Mouse (Mus musculus) neural tube, embryonic 11.5 days (tissue): Measurements from ENCODE around the gene Olfr155. TPM values are rescaled to one million over a fixed set of nuclear protein-coding genes. Genes with fewer than 3 reads are reported as not detected.

Experiments used
- ATAC-seq: fragments of 200-750 bp; cut with Nextera tagmentation; 2 replicates; pipeline ENCODE4 v1.8.0; 2017; ENCODE audit warnings: moderate number of reproducible peaks, mild to moderate bottlenecking, moderate TSS enrichment, moderate library complexity; ENCODE audit not compliant: insufficient read depth, low FRiP score, low TSS enrichment
- DNase-seq: peaks from one replicate; pipeline ENCODE4 v3.0.0-alpha.2; 2015; ENCODE audit warnings: low spot score
- H3K27ac ChIP-seq: fragments of 300-500 bp; sonication (generic); 2 replicates; pipeline ENCODE4 v1.5.1; 2014; ENCODE audit warnings: low read depth, mild to moderate bottlenecking, low read length
- H3K27me3 ChIP-seq: fragments of 300-500 bp; sonication (generic); 2 replicates; pipeline ENCODE4 v1.6.1; 2014; ENCODE audit warnings: mild to moderate bottlenecking, low read length, mixed read lengths; ENCODE audit not compliant: control insufficient read depth, insufficient read depth
- H3K36me3 ChIP-seq: fragments of 300-500 bp; sonication (generic); 2 replicates; pipeline ENCODE4 v1.6.1; 2014; ENCODE audit warnings: mild to moderate bottlenecking, low read length, moderate library complexity, mixed read lengths; ENCODE audit not compliant: control insufficient read depth, insufficient read depth
- H3K4me1 ChIP-seq: fragments of 300-500 bp; sonication (generic); 2 replicates; pipeline ENCODE4 v1.6.1; 2014; ENCODE audit warnings: low read length, mixed read lengths; ENCODE audit not compliant: control insufficient read depth, insufficient read depth
- H3K4me2 ChIP-seq: fragments of 300-500 bp; sonication (generic); 2 replicates; pipeline ENCODE4 v1.6.1; 2014; ENCODE audit warnings: low read depth, mild to moderate bottlenecking, moderate library complexity
- H3K4me3 ChIP-seq: fragments of 300-500 bp; sonication (generic); 2 replicates; pipeline ENCODE4 v1.5.1; 2014; ENCODE audit warnings: low read depth, low read length
- H3K9ac ChIP-seq: fragments of 300-500 bp; sonication (generic); 2 replicates; pipeline ENCODE4 v1.6.1; 2014; ENCODE audit warnings: mild to moderate bottlenecking, low read length
- H3K9me3 ChIP-seq: fragments of 300-500 bp; sonication (generic); 2 replicates; pipeline ENCODE4 v1.6.1; 2016; ENCODE audit warnings: low read length; ENCODE audit not compliant: control insufficient read depth
- WGBS: fragments of 180-500 bp; shearing (Covaris S2); extraction: QIAGEN DNeasy Blood & Tissue Kit; methylation state at CpG from one replicate; pipeline ENCODE4 v1.1.7; 2014; 5-methylcytosine and 5-hydroxymethylcytosine counted together
- polyA plus RNA-seq: library from polyadenylated mRNA; unstranded; fragments of >200 nt; fragmentation: Nextera tagmentation; extraction: Ambion mirVana; gene quantifications from 2 replicates; pipeline ENCODE4 v1.2.1, GENCODE M21; 2014

The Olfr155 gene
- not detected in 2 replicates for polyA plus RNA-seq

DNA sequence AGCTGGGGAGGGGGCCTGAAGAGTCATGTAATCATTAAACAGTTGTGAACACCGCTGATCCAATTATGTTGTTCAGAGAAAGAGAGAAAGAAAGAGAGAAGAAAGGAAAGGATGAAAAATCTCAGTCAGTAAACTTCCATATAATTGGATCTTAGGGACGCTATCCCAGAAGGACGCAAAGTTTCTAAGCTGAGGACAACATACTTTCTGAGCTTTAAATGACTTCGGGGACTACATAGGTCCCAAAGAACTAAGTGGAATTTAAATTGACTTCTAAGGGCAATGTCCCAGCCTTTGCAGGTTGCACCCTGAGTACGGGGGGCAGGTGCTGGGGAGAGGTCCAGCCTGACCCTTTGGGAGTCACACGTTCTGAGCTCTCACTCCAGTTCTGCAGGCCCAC, at the start of gene Olfr155:
Gene Olfr155 (plus strand): TSS at position 301 of the 400 bp plus-strand sequence.
- no peaks in the 10 kb centered on the region for H3K9me3 ChIP-seq
- no peak within 1 kb of the TSS for H3K9ac ChIP-seq
- ATAC-seq (no peak), DNase-seq (no peak)
- H3K4me3 ChIP-seq = no peak within 1 kb of the TSS
- no peaks in the 10 kb centered on the region for H3K36me3 ChIP-seq
- 87% methylated on average over 6 of the region's 6 CpGs for WGBS
- H3K4me1 ChIP-seq = no peaks in the 10 kb centered on the region
- H3K4me2 ChIP-seq = no peak within 1 kb of the TSS
- H3K27me3 ChIP-seq = no peaks in the 10 kb centered on the region
- H3K27ac ChIP-seq = no peak within 1 kb of the TSS

DNA sequence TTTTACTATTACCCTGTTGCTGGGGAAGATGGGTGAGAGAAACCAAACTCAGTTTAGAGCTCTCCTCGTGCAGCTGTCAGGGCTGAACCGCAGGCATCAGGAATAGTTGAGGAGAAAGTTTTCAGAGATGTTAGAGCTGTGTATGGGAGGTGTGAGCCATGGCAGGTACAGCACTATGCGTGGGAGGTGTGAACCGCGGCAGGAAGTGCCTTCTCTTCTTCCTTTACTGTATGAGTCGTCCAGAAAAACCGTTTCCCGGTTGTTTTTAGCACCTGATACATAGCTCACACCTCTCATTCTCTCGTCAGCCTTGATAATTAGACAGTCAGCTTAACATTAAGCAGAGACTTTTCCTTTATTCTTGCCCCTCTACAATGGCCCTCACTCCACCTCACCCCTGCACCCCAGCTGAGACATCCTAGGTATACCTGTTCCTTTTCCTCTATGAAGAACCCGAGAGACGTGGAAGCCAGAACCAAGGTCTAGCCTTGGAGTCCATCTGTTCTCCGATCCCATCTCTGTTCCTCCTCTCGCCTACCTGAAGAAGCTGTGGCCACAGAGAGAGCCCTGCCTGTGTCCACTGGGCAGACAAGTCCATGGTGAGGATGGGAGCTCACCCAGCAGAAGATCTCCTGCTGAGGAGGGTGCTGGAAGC, 28.3 kb upstream of the Olfr155 start:
- DNase-seq = no peak
- H3K27me3 ChIP-seq = no peaks in the 10 kb centered on the region
- no peak overlapping the region for H3K4me3 ChIP-seq
- H3K9me3 ChIP-seq = no peaks in the 10 kb centered on the region
- no peaks in the 10 kb centered on the region for H3K36me3 ChIP-seq
- H3K4me2 ChIP-seq = no peak overlapping the region
- H3K27ac ChIP-seq = no peak overlapping the region
- H3K4me1 ChIP-seq = no peaks in the 10 kb centered on the region
- 86% methylated on average over 13 of the region's 13 CpGs for WGBS
- no peak overlapping the region for H3K9ac ChIP-seq
- ATAC-seq = no peak

DNA sequence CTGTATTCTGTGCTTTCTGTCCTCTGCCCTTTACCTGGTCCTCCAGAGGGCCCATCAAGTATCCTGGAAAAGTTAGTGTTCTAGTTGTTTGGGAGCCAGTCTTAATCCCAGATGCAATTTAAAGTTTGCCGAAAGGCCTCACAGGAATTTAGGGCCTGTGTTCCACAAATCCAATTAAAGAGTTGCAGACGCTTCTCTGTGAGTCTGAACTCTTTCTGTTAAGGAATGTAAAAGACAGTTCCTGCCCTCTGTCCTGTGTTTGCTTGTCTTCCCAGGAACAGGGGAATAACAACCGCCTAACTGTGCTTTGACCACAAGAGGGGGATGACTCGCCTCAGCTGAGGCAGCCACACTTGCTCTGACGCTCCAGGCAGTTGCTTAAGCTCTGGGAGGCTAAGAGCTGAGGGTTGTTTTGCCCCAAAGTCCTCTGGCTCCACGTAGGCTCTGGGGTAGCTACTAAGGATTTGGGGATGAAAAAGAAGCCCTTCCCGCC, 27.5 kb upstream of the Olfr155 start, which contains the start of gene Olfr156:
Gene Olfr156 (minus strand): TSS at position 51 of the 493 bp plus-strand sequence.
- 17% methylated on average over 7 of the region's 7 CpGs for WGBS
- Histone ChIP-seq H3K9ac (no peak within 1 kb of the TSS), H3K4me3 (no peak within 1 kb of the TSS), H3K27me3 (no peaks in the 10 kb centered on the region), H3K4me2 (no peak within 1 kb of the TSS), H3K4me1 (no peaks in the 10 kb centered on the region), H3K27ac (no peak within 1 kb of the TSS), H3K9me3 (no peaks in the 10 kb centered on the region), H3K36me3 (no peaks in the 10 kb centered on the region)
- ATAC-seq = no peak
- peak; percentile 55 for DNase-seq

- Histone ChIP-seq H3K4me2 (no peak overlapping the region), H3K9ac (no peak overlapping the region), H3K27me3 (no peaks in the 10 kb centered on the region), H3K9me3 (no peaks in the 10 kb centered on the region), H3K27ac (no peak overlapping the region), H3K4me3 (no peak overlapping the region), H3K4me1 (no peaks in the 10 kb centered on the region), H3K36me3 (no peaks in the 10 kb centered on the region)
- 90% methylated on average over 4 of the region's 4 CpGs for WGBS
- DNase-seq (no peak), ATAC-seq (no peak)
These were observed 22.6 kb upstream of the Olfr155 start for GRCm38 (mm10) chr4:43828806-43829205.

DNA sequence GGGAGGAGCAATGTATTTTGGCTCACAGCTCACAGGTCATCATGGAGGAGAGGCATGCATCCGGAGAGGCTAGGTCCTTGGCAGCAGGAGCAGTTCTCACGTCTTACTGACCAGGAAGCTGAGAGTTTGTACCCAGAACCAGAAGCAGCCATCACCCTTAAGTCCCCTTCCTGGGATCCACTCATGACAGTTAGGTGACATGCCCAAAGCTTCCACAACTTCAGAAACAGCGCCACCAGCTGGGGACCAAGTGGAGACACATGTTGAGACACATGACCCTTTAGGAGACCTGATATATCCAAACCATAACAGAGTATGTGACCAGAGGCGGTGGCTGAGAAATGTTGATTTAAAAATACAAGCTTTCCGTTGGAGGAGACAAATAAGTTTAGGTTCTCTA, 19.3 kb upstream of the Olfr155 start:
- Histone ChIP-seq H3K27me3 (no peaks in the 10 kb centered on the region), H3K4me2 (no peak overlapping the region), H3K9ac (no peak overlapping the region), H3K4me1 (no peaks in the 10 kb centered on the region), H3K4me3 (no peak overlapping the region), H3K9me3 (no peaks in the 10 kb centered on the region), H3K27ac (no peak overlapping the region), H3K36me3 (no peaks in the 10 kb centered on the region)
- WGBS = 71% methylated on average over 5 of the region's 5 CpGs
- no peak for ATAC-seq
- DNase-seq = no peak

- DNase-seq (no peak), ATAC-seq (no peak)
- H3K4me1 ChIP-seq = no peaks in the 10 kb centered on the region
- no peaks in the 10 kb centered on the region for H3K27me3 ChIP-seq
- no peaks in the 10 kb centered on the region for H3K9me3 ChIP-seq
- no peaks in the 10 kb centered on the region for H3K36me3 ChIP-seq
- WGBS = 79% methylated on average over 5 of the region's 5 CpGs
- H3K9ac ChIP-seq = no peak overlapping the region
- H3K27ac ChIP-seq = no peak overlapping the region
- H3K4me2 ChIP-seq = no peak overlapping the region
- H3K4me3 ChIP-seq = no peak overlapping the region
These were observed 17.6 kb upstream of the Olfr155 start for GRCm38 (mm10) chr4:43833752-43834151.

DNA sequence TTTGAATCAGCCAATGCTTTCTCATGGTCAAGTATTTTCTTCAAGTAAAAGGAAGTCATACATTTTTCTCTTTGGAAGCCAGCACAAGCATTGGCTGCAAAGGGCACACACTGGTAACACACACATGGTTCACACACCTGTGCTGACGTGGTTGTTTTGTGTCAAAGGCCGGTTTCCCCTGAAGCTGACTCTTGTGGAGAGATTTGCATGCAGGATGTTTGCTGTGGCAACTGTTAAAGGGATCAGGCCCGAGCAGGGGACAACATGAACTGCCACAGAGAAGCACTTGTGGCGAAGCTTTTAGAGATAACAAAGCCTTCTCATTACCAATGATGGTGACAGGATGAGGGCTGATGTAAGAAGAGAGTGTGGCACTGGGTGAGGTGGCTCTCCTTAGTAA, 16.6 kb upstream of the Olfr155 start:
- Histone ChIP-seq H3K27me3 (no peaks in the 10 kb centered on the region), H3K4me2 (no peak overlapping the region), H3K4me1 (no peaks in the 10 kb centered on the region), H3K27ac (no peak overlapping the region), H3K9me3 (no peaks in the 10 kb centered on the region), H3K4me3 (no peak overlapping the region), H3K9ac (no peak overlapping the region), H3K36me3 (no peaks in the 10 kb centered on the region)
- DNase-seq (no peak), ATAC-seq (no peak)
- WGBS = 78% methylated on average over 4 of the region's 4 CpGs

DNA sequence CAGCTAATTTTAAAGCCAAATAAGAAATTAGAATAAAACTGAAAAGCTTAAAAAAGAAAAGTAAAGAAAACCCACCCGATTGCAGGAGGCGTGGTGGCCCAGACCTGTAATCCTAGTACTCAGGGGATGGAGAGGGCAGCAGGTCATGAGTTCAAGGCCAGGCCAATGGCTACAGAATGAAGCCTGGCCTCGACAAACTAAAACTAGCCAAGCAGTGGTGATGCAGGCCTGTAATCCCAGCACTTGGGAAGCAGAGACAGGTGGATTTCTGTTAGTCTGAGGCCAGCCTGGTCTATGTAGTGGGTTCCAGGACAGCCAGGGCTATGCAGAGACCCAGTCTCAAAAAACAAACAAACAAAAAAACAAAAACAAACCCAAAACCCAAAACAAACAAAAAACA, 13.0 kb upstream of the Olfr155 start:
- Histone ChIP-seq H3K9ac (no peak overlapping the region), H3K4me1 (no peaks in the 10 kb centered on the region), H3K27ac (no peak overlapping the region), H3K4me2 (no peak overlapping the region), H3K4me3 (no peak overlapping the region), H3K36me3 (no peaks in the 10 kb centered on the region), H3K27me3 (no peaks in the 10 kb centered on the region), H3K9me3 (no peaks in the 10 kb centered on the region)
- no peak for ATAC-seq
- DNase-seq = no peak
- 83% methylated on average over 3 of the region's 3 CpGs for WGBS

GRCm38 (mm10) chr4:43840101-43840500, 11.3 kb upstream of the Olfr155 start, which contains the start of gene Olfr157:
TSS of gene Olfr157 (minus strand) at chr4:43840201.
- H3K4me3 ChIP-seq = no peak within 1 kb of the TSS
- H3K9ac ChIP-seq = no peak within 1 kb of the TSS
- DNase-seq (no peak), ATAC-seq (no peak)
- no peaks in the 10 kb centered on the region for H3K9me3 ChIP-seq
- H3K27me3 ChIP-seq = no peaks in the 10 kb centered on the region
- H3K4me2 ChIP-seq = no peak within 1 kb of the TSS
- no peaks in the 10 kb centered on the region for H3K4me1 ChIP-seq
- no peak within 1 kb of the TSS for H3K27ac ChIP-seq
- H3K36me3 ChIP-seq = no peaks in the 10 kb centered on the region
- WGBS = 77% methylated on average over 1 of the region's 1 CpGs
